In the genomic region with DNA sequence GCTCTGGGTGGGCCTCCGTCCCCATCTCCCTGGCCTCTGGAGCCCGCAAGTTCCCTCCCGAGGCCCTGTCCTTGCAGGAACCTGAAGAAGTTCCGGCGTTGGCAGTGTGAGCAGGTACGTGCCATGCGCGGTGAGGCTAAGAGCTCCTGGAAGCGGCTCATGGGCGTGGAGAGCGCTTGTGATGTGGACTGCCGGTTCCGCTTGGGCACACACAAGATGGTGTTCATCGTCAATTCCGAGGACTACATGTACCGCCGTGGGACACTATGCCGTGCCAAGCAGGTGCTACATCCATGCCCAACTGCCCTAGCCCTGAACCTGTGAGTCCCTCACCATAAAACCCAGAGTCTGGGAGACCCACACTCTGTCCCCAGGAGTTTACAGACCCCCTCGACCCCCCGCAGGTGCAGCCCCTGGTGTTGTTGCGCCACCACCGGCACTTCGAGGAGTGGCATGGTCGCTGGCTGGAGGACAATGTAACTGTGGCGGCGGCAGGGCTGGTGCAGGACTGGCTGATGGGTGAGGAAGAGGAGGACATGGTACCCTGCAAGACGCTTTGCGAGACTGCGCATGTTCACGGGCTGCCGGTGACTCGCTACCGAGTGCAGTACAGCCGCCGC, we compare ENCODE assay signal across 11 mouse cellular contexts. TPM values are rescaled to one million over a fixed set of nuclear protein-coding genes. Genes with fewer than 3 reads are reported as not detected.
DNase-seq lines count a peak whose midpoint lies in the region; ATAC-seq and TF ChIP-seq lines count a peak whose summit lies in the region.
"Had no signal": no experiment of that assay in that cellular context is flagged by ENCODE, and none has a peak within 500 bp of the region (broad histone marks: within the 10 kb centered on the region; RNA-seq: fewer than 3 reads in every experiment).

No protein-coding gene starts in this region.

- H3K4me2 ChIP-seq in forebrain, postnatal 0 days (ENCODE audit: low read depth): no peak overlapping the region
- H3K4me2 ChIP-seq: liver, embryonic 13.5 days; midbrain, embryonic 15.5 days had no signal

- H3K4me3 ChIP-seq in forebrain, embryonic 10.5 days: no peak overlapping the region
- H3K4me3 ChIP-seq in forebrain, postnatal 0 days (ENCODE audit: low read depth, low read length): no peak overlapping the region
- no peak overlapping the region for H3K4me3 ChIP-seq in spleen, adult 2 months (ENCODE audit: extremely low read depth, insufficient read depth, insufficient read length)
- H3K4me3 ChIP-seq: liver, embryonic 13.5 days; midbrain, embryonic 15.5 days had no signal

- TF ChIP-seq CTCF in forebrain, postnatal 0 days (IDR thresholded peaks at IDR 0.05; ENCODE audit: low read depth): no peak
- TF ChIP-seq CTCF in spleen, adult 2 months (IDR thresholded peaks at IDR 0.05; ENCODE audit: extremely low read depth, insufficient read depth, insufficient read length, insufficient replicate concordance): no peak

- no peaks in the 10 kb centered on the region for H3K9me3 ChIP-seq in forebrain, embryonic 10.5 days
- H3K9me3 ChIP-seq in forebrain, postnatal 0 days (ENCODE audit: low read length): no peaks in the 10 kb centered on the region
- H3K9me3 ChIP-seq: liver, embryonic 13.5 days; midbrain, embryonic 15.5 days had no signal

- 97% methylated on average over 35 of the region's 35 CpGs for WGBS in forebrain, embryonic 10.5 days
- 98% methylated on average over 35 of the region's 35 CpGs for WGBS in forebrain, postnatal 0 days
- 96% methylated on average over 35 of the region's 35 CpGs for WGBS in spleen, adult 2 months

- H3K36me3 ChIP-seq in forebrain, embryonic 10.5 days (replicated peaks): peaks cover 76% of the 10 kb centered on the region
- H3K36me3 ChIP-seq in forebrain, postnatal 0 days (ENCODE audit: insufficient read depth): peaks cover 65% of the 10 kb centered on the region
- peaks cover 26% of the 10 kb centered on the region for H3K36me3 ChIP-seq in spleen, adult 2 months (ENCODE audit: control insufficient read depth, insufficient read depth, low read length)

- no peak for ATAC-seq in forebrain, postnatal 0 days
- ATAC-seq in erythroid progenitor cell, adult 5-6 weeks (replicated peaks; ENCODE audit: low FRiP score, poor library complexity, severe bottlenecking): peak; percentile 36; the same call in 1 of the 2 replicates
- ATAC-seq: midbrain, embryonic 15.5 days had no signal

- no peaks in the 10 kb centered on the region for H3K4me1 ChIP-seq in forebrain, embryonic 10.5 days
- H3K4me1 ChIP-seq in forebrain, postnatal 0 days (ENCODE audit: insufficient read depth): no peaks in the 10 kb centered on the region
- peaks cover 4% of the 10 kb centered on the region; the same call in 1 of the 2 replicates for H3K4me1 ChIP-seq in spleen, adult 2 months (ENCODE audit: control insufficient read depth, insufficient read depth, insufficient read length)
- H3K4me1 ChIP-seq: liver, embryonic 13.5 days; midbrain, embryonic 15.5 days had no signal

- DNase-seq in forebrain, embryonic 10.5 days (ENCODE audit: extremely low spot score, low spot score): peak; percentile 12
- no peak for DNase-seq in forebrain, postnatal 0 days
- peak; percentile 2 for DNase-seq in kidney, adult 18-20 months
- DNase-seq in kidney, postnatal 36 days: no peak
- DNase-seq in spleen, adult 2 months (ENCODE audit: low read depth in 1 of 2, low spot score in 2 of 2): no peak
- no peak for DNase-seq in spleen, adult 12 weeks (ENCODE audit: low spot score)
- DNase-seq in right cerebral cortex, postnatal 36 days (ENCODE audit: low spot score in 2 of 2): no peak
- DNase-seq: adrenal gland, postnatal 36 days; liver, embryonic 13.5 days had no signal

- no peaks in the 10 kb centered on the region for H3K27me3 ChIP-seq in forebrain, embryonic 10.5 days (ENCODE audit: poor library complexity, severe bottlenecking)
- H3K27me3 ChIP-seq in forebrain, postnatal 0 days (ENCODE audit: insufficient read depth, low read length): no peaks in the 10 kb centered on the region
- H3K27me3 ChIP-seq in spleen, adult 2 months (ENCODE audit: control insufficient read depth, insufficient read depth, low read length): no peaks in the 10 kb centered on the region
- H3K27me3 ChIP-seq: liver, embryonic 13.5 days; midbrain, embryonic 15.5 days had no signal

- TF ChIP-seq POLR2A in spleen, adult 2 months (IDR thresholded peaks at IDR 0.05; ENCODE audit: low read depth, low read length): no peak

- H3K27ac ChIP-seq in forebrain, embryonic 10.5 days: no peak overlapping the region
- no peak overlapping the region for H3K27ac ChIP-seq in forebrain, postnatal 0 days (ENCODE audit: low read depth, low read length)
- 0 out of 2 replicates have a peak overlapping the region, but pooled peaks have one; percentile 29 for H3K27ac ChIP-seq in spleen, adult 2 months (ENCODE audit: insufficient read depth, low read length)
- H3K27ac ChIP-seq: liver, embryonic 13.5 days; midbrain, embryonic 15.5 days had no signal

- no peak overlapping the region for H3K9ac ChIP-seq in forebrain, postnatal 0 days
- H3K9ac ChIP-seq: liver, embryonic 13.5 days; midbrain, embryonic 15.5 days had no signal

RNA-seq across cellular contexts. Expression of gene F2rl3, which starts 4.8 kb away (rescaled TPM):
- 2.0 and 2.7 TPM in 2 replicates for polyA plus RNA-seq in forebrain, embryonic 10.5 days (2016; fragmentation: Nextera tagmentation; extraction: Ambion mirVana)
- total RNA-seq in forebrain, postnatal 0 days (2014; rRNA removed): 0.24 and 0.46 TPM in 2 replicates
- 0.24 and 0.40 TPM in 2 replicates for polyA plus RNA-seq in forebrain, postnatal 0 days (2015; fragmentation: Nextera tagmentation; extraction: Ambion mirVana)
- 26.8 and 35.7 TPM in 2 replicates for polyA plus RNA-seq in spleen, adult 2 months (2012; rRNA removed)
- total RNA-seq in erythroid progenitor cell, adult 5-6 weeks (2015; ENCODE audit: low replicate concordance): not detected in 2 replicates
- total RNA-seq in erythroid progenitor cell, adult 5-6 weeks (2017; ENCODE audit: low replicate concordance): not detected in 2 replicates

RNA-seq across cellular contexts. Expression of gene Sin3b, which starts 33.8 kb away (rescaled TPM):
- polyA plus RNA-seq in forebrain, embryonic 10.5 days (2016; fragmentation: Nextera tagmentation; extraction: Ambion mirVana): 146 and 151 TPM in 2 replicates
- 219 and 237 TPM in 2 replicates for total RNA-seq in forebrain, postnatal 0 days (2014; rRNA removed)
- polyA plus RNA-seq in forebrain, postnatal 0 days (2015; fragmentation: Nextera tagmentation; extraction: Ambion mirVana): 289 and 331 TPM in 2 replicates
- 103 and 111 TPM in 2 replicates for polyA plus RNA-seq in spleen, adult 2 months (2012; rRNA removed)
- 13.8 and 26.3 TPM in 2 replicates for total RNA-seq in erythroid progenitor cell, adult 5-6 weeks (2015; ENCODE audit: low replicate concordance)
- total RNA-seq in erythroid progenitor cell, adult 5-6 weeks (2017; ENCODE audit: low replicate concordance): 19.5 and 34.8 TPM in 2 replicates

Comparison
In these comparisons a context has a peak if more than half of its experiments do, and no peak if none do; other contexts are left out.
1. DNase-seq: peak in forebrain, embryonic 10.5 days (single experiment) and kidney, adult 18-20 months (single experiment); none in forebrain, postnatal 0 days (single experiment), kidney, postnatal 36 days (0 of 2), spleen, adult 2 months (0 of 2), spleen, adult 12 weeks (single experiment) and right cerebral cortex, postnatal 36 days (0 of 2).